Mouse (Mus musculus) kidney, postnatal 4 days (tissue): ENCODE results near the gene Sis.

ENCODE experiments used
- DNase-seq, 2 experiments: peaks; one replicate each; pipeline ENCODE4 v3.0.0; 2021; ENCODE audit warnings: mixed read lengths in 2 of 2

Gene Sis

DNA sequence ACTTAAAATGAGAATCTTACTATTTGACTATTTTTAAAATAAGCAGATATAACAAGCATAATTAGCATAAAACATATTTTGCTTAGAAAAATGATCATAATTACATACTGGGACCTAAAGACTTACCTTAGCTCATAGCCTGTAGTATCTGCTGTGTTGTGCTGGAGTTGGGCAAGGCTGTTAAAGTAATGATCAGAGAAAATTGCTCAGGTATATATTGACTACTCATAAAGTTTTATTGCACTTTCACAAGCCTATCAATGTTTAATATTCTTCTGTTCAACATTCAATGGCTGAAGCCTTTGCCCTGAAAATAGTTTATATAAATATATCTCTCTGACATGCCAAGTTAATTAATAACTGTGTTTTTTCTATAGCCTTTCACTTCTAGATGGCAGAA is at the start of gene Sis:
Gene Sis (minus strand): TSS at position 189 of the 400 bp plus-strand sequence.
- no peak for DNase-seq

DNA sequence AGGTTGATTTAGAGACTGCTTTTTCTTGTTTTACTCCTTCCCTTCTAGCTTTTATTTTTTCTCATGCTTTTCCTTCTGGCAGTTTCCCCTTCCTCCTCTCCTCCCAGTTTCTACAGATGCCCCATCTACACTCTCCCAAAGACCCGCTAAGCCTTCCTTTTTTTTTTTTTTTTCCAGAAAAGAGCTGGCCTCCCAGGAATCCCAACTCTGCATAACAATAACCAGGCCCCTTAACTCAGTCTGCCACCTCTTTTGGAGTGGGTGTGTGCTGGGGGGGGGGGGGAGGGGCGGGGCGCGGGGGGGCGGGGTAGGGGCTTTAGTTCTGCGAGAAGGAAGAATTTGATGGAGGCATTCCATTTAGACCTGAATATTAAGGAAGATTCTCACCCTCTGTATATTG is 38.4 kb upstream of the Sis start:
- DNase-seq: no peak

- DNase-seq: no peak
Measured at GRCm38 (mm10) chr3:73002933-73003696, 35.5 kb upstream of the Sis start.

DNA sequence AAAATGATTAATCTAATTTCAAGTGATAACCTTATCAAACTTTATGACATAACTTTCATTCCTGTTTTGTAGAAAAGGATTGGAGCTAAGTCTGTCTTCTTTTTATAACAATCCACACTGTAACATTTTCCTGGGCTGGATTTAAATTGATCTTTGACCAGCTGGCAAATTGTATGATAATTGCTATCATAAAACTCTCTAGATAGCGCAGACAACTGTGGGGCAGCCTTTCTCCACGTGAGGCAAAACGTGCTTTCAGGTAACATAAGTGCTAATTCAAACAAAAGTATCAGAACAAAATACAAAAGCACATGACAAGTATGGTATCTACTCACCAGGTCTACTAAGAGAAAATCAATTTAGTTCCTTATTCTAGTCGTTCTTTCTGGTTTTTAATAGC is 29.9 kb upstream of the Sis start:
- DNase-seq: no peak

DNA sequence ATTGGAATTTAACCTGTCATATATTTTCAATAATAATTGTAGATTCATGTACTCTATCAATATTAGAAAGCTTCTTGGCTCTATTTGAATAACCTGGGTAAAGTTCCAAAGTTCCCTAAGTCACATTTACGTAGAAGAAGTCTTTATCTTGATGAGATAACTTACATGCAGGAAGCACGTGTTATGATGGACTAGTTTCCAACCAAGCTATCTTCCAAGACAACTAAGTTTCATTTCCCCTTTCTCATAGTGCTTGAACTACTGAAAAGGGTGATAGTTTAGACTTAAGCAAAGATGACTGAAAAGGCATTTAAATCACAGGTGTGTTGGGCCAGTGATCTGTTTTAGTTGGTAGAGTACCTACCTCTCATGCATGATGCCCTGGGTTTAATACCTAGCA is 23.3 kb upstream of the Sis start:
- DNase-seq: no peak

DNA sequence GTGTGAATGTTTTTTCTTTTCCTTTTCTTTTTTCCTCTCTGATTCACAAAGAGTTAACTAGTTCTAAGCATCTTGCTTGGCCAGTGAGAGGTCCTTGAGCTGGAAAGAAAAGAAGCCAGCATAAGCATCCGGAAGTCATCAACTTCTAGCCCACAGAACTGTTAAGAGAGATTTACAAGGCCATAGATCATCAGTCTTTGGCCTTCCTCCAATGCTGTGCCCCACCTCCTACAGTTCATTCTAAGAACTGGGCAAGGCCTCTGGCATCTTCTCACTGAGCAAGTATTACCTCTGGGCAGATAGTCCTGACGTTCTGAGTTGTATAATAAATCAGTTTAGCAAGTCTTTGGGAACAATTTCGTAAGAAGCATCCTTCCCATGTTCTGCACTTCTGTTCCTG is 8.9 kb upstream of the Sis start:
- DNase-seq: no peak

- no peak for DNase-seq
Measured at GRCm38 (mm10) chr3:72918919-72919526, 48.6 kb downstream of the Sis start.

GRCm38 (mm10) chr3:72882501-72882900 is 85.2 kb downstream of the Sis start:
- DNase-seq: no peak

DNA sequence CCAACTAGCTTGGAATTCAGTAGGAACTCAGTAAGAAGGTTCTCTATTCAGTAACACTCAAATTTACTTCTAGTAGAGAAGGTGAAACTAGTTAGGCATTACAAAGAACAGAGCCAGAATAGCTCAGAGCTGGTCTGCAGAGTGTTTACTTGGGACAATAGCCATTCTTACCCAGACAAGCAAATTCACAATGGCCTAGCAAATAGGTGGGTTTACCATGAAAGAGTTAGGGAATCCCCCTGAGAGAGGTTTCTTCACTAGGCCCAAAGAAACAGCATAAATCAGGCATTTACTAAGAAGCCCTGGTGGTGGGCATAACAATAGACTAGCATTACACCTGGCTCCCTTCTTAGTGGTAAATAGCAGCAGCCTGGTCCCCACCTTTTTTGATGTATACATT is 99.5 kb downstream of the Sis start:
- DNase-seq: no peak

- no peak for DNase-seq
Measured at GRCm38 (mm10) chr3:72858738-72859137, 108.9 kb downstream of the Sis start.

DNA sequence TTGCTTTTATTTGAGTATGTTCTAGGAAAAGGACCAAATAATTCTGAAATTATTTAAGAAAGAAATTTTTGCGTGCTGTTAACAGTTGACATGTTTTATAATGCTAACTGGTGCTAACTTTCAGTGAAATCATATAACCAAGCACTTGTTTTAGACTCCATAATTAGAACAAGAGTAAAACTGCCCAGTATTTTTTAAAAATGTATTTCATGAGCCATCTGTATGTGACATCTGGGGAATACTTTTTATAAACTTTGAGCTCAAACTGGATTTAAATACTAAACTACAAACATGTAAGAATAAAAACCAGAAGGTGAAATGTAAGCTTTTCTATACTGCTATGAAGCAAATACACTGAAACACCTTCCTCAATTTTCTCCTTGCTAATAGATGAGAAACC is 112.3 kb downstream of the Sis start:
- no peak for DNase-seq

DNA sequence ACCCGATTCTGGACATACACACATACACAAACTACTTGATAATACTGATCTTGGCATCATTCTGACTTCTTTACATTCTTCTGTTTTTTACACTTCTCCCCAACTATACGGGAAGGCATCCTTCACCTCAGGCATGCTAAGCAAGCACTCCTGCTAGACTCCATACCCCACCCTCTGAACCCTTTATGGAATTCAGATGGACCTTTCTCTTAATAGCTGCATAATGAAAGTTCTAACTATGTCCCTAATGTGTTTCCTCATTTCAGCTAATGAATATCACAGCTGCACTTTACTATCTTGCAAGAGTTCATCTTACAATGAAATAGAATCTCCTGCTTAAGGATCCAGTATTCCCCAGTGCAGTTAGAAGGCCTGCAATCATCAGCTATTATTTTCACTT is 127.0 kb downstream of the Sis start:
- DNase-seq: no peak
